Mouse (Mus musculus): ENCODE data around the gene Rabgap1l.
"Not testable (repeated sequence)": the region's sequence is repeated elsewhere in the genome, so short reads cannot be mapped to it uniquely, and the experiment has no call there.

The Rabgap1l gene

GRCm38 (mm10) chr1:160518552-160518951 is 274.5 kb downstream of the Rabgap1l start:
- DNase-seq (ENCODE audit: extremely low spot score, low read depth, low spot score): no peak

GRCm38 (mm10) chr1:160507766-160508165 is 285.2 kb downstream of the Rabgap1l start:
- no peak for DNase-seq (ENCODE audit: extremely low spot score, low read depth, low spot score)

- no peak for DNase-seq (ENCODE audit: extremely low spot score, low read depth, low spot score)
Observed at GRCm38 (mm10) chr1:160496906-160497577, 296.0 kb downstream of the Rabgap1l start.

- no peak for DNase-seq (ENCODE audit: extremely low spot score, low read depth, low spot score)
Observed at GRCm38 (mm10) chr1:160485731-160486130, 307.3 kb downstream of the Rabgap1l start.

GRCm38 (mm10) chr1:160485028-160485427 is 308.0 kb downstream of the Rabgap1l start:
- DNase-seq (ENCODE audit: extremely low spot score, low read depth, low spot score): no peak

- no peak for DNase-seq (ENCODE audit: extremely low spot score, low read depth, low spot score)
Observed at GRCm38 (mm10) chr1:160481643-160482042, 311.4 kb downstream of the Rabgap1l start.

GRCm38 (mm10) chr1:160467443-160467842 is 325.6 kb downstream of the Rabgap1l start:
- no peak for DNase-seq (ENCODE audit: extremely low spot score, low read depth, low spot score)

GRCm38 (mm10) chr1:160465186-160465585 is 327.8 kb downstream of the Rabgap1l start:
- no peak for DNase-seq (ENCODE audit: extremely low spot score, low read depth, low spot score)

GRCm38 (mm10) chr1:160464148-160464547 is 328.9 kb downstream of the Rabgap1l start:
- no peak for DNase-seq (ENCODE audit: extremely low spot score, low read depth, low spot score)

- no peak for DNase-seq (ENCODE audit: extremely low spot score, low read depth, low spot score)
Observed at GRCm38 (mm10) chr1:160460346-160460745, 332.7 kb downstream of the Rabgap1l start.

- DNase-seq (ENCODE audit: extremely low spot score, low read depth, low spot score): no peak
Observed at GRCm38 (mm10) chr1:160451663-160452062, 341.3 kb downstream of the Rabgap1l start.

GRCm38 (mm10) chr1:160448681-160449080 is 344.3 kb downstream of the Rabgap1l start:
- no peak for DNase-seq (ENCODE audit: extremely low spot score, low read depth, low spot score)

GRCm38 (mm10) chr1:160446823-160447222 is 346.2 kb downstream of the Rabgap1l start:
- no peak for DNase-seq (ENCODE audit: extremely low spot score, low read depth, low spot score)

- no peak for DNase-seq (ENCODE audit: extremely low spot score, low read depth, low spot score)
Observed at GRCm38 (mm10) chr1:160443506-160443905, 349.5 kb downstream of the Rabgap1l start.

- no peak for DNase-seq (ENCODE audit: extremely low spot score, low read depth, low spot score)
Observed at GRCm38 (mm10) chr1:160441679-160442078, 351.3 kb downstream of the Rabgap1l start.

GRCm38 (mm10) chr1:160441161-160441560 is 351.9 kb downstream of the Rabgap1l start:
- no peak for DNase-seq (ENCODE audit: extremely low spot score, low read depth, low spot score)

GRCm38 (mm10) chr1:160438820-160439219 is 354.2 kb downstream of the Rabgap1l start:
- DNase-seq (ENCODE audit: extremely low spot score, low read depth, low spot score): no peak

GRCm38 (mm10) chr1:160417196-160417854 is 375.7 kb downstream of the Rabgap1l start:
- no peak for DNase-seq (ENCODE audit: extremely low spot score, low read depth, low spot score)

GRCm38 (mm10) chr1:160410822-160411221 is 382.2 kb downstream of the Rabgap1l start:
- DNase-seq (ENCODE audit: extremely low spot score, low read depth, low spot score): no peak

- not testable (repeated sequence) for DNase-seq (ENCODE audit: extremely low spot score, low read depth, low spot score)
Observed at GRCm38 (mm10) chr1:160409689-160410088, 383.3 kb downstream of the Rabgap1l start.

GRCm38 (mm10) chr1:160409123-160409522 is 383.9 kb downstream of the Rabgap1l start:
- DNase-seq (ENCODE audit: extremely low spot score, low read depth, low spot score): no peak

- DNase-seq (ENCODE audit: extremely low spot score, low read depth, low spot score): peak; percentile 56
Observed at GRCm38 (mm10) chr1:160408302-160408897, 384.6 kb downstream of the Rabgap1l start.

Data from hindlimb bud, embryonic 11.5 days (tissue).